Mouse (Mus musculus) midbrain, embryonic 11.5 days (tissue): ENCODE measurements around the gene Arl10. TPM values are rescaled to one million over a fixed set of nuclear protein-coding genes. Genes with fewer than 3 reads are reported as not detected.
A peak's percentile ranks its signal among the peaks of the same experiment; 100 is the strongest.

ENCODE experiments used
- ATAC-seq: fragments of 200-750 bp; cut with Nextera tagmentation; 2 replicates; pipeline ENCODE4 v1.8.0; 2017; ENCODE audit warnings: moderate TSS enrichment, moderate library complexity; ENCODE audit not compliant: low FRiP score
- DNase-seq: peaks from one replicate; pipeline ENCODE4 v3.0.0; 2015; ENCODE audit warnings: low spot score; ENCODE audit errors: missing footprints
- H3K27ac ChIP-seq: fragments of 300-500 bp; sonication (generic); 2 replicates; pipeline ENCODE4 v1.5.1; 2014; ENCODE audit warnings: low read depth, low read length
- H3K27me3 ChIP-seq: fragments of 300-500 bp; sonication (generic); 2 replicates; pipeline ENCODE4 v1.6.1; 2014; ENCODE audit warnings: mild to moderate bottlenecking, low read length, moderate library complexity, mixed read lengths; ENCODE audit not compliant: control insufficient read depth, insufficient read depth
- H3K36me3 ChIP-seq: fragments of 300-500 bp; sonication (generic); 2 replicates; pipeline ENCODE4 v1.6.1; 2014; ENCODE audit warnings: mild to moderate bottlenecking, low read length, moderate library complexity, mixed read lengths; ENCODE audit not compliant: control insufficient read depth, insufficient read depth
- H3K4me1 ChIP-seq: fragments of 300-500 bp; sonication (generic); 2 replicates; pipeline ENCODE4 v1.6.1; 2014; ENCODE audit warnings: low read length; ENCODE audit not compliant: control insufficient read depth, insufficient read depth
- H3K4me2 ChIP-seq: fragments of 300-500 bp; sonication (generic); 2 replicates; pipeline ENCODE4 v1.6.1; 2014; ENCODE audit warnings: mild to moderate bottlenecking, moderate library complexity
- H3K4me3 ChIP-seq: fragments of 300-500 bp; sonication (generic); 2 replicates; pipeline ENCODE4 v1.5.1; 2014; ENCODE audit warnings: low read depth, low read length
- H3K9ac ChIP-seq: fragments of 300-500 bp; sonication (generic); 2 replicates; pipeline ENCODE4 v1.6.1; 2014; ENCODE audit warnings: low read length
- H3K9me3 ChIP-seq: fragments of 300-500 bp; sonication (generic); 2 replicates; pipeline ENCODE4 v1.6.1; 2016; ENCODE audit warnings: low read length; ENCODE audit not compliant: control insufficient read depth
- WGBS: fragments of 180-500 bp; shearing (Covaris S2); extraction: QIAGEN DNeasy Blood & Tissue Kit; methylation state at CpG from one replicate; pipeline ENCODE4 v1.1.7; 2014; 5-methylcytosine and 5-hydroxymethylcytosine counted together
- polyA plus RNA-seq: library from polyadenylated mRNA; unstranded; fragments of >200 nt; fragmentation: Nextera tagmentation; extraction: Ambion mirVana; gene quantifications from 2 replicates; pipeline ENCODE4 v1.2.1, GENCODE M21; 2014

Arl10 gene
- 28.5 and 29.7 TPM in 2 replicates for polyA plus RNA-seq

GRCm38 (mm10) chr13:54574854-54575481 is at the start of gene Arl10:
Gene Arl10 (plus strand): TSS chr13:54575015.
- WGBS: 0% methylated on average over 55 of the region's 55 CpGs
- H3K9me3 ChIP-seq: no peaks in the 10 kb centered on the region

GRCm38 (mm10) chr13:54527140-54527539 is 47.7 kb upstream of the Arl10 start:
- H3K9ac ChIP-seq: no peak overlapping the region
- H3K4me2 ChIP-seq: no peak overlapping the region
- no peaks in the 10 kb centered on the region for H3K4me1 ChIP-seq
- 92% methylated on average over 6 of the region's 6 CpGs for WGBS
- no peaks in the 10 kb centered on the region for H3K27me3 ChIP-seq
- no peak for ATAC-seq
- no peak overlapping the region for H3K27ac ChIP-seq
- no peak overlapping the region for H3K4me3 ChIP-seq
- H3K9me3 ChIP-seq: no peaks in the 10 kb centered on the region
- H3K36me3 ChIP-seq: peaks cover 29% of the 10 kb centered on the region
- no peak for DNase-seq

More at GRCm38 (mm10) chr13:54574854-54575481, at the start of gene Arl10:
- Histone ChIP-seq H3K4me2 (peak within 1 kb of the TSS; percentile 97), H3K36me3 (peaks cover 4% of the 10 kb centered on the region; the same call in 1 of the 2 replicates), H3K4me1 (peaks cover 8% of the 10 kb centered on the region), H3K9ac (peak within 1 kb of the TSS; percentile 91), H3K27me3 (no peaks in the 10 kb centered on the region), H3K4me3 (peak within 1 kb of the TSS; percentile 94), H3K27ac (peak within 1 kb of the TSS; percentile 53; the same call in 1 of the 2 replicates)
- ATAC-seq: peak; percentile 96
- DNase-seq: peak; percentile 97

DNA sequence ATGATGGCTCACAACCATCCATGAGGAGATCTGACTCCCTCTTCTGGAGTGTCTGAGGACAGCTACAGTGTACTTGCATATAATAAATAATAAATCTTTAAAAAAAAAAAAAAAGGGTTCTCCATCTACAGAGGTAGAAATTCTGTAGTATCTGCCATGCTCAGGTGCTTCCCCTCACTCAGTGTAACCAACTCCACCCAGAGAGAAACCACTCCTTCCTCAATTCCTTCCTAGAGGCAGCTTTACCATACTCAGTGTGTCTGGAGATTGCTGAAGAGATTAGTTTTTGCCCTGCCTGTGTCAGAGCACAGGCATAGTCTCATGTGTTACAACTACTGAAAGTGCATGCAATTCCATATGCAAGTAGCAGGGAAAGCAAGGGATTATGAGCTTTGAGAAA is 42.7 kb upstream of the Arl10 start:
- Histone ChIP-seq H3K9me3 (no peaks in the 10 kb centered on the region), H3K4me3 (no peak overlapping the region), H3K4me2 (no peak overlapping the region), H3K4me1 (no peaks in the 10 kb centered on the region), H3K27me3 (no peaks in the 10 kb centered on the region), H3K27ac (no peak overlapping the region), H3K9ac (no peak overlapping the region), H3K36me3 (peaks cover 13% of the 10 kb centered on the region; the same call in 1 of the 2 replicates)
- ATAC-seq (no peak), DNase-seq (no peak)

GRCm38 (mm10) chr13:54548036-54548435 is 26.8 kb upstream of the Arl10 start:
- DNase-seq: no peak
- ATAC-seq: no peak
- Histone ChIP-seq H3K4me2 (no peak overlapping the region), H3K27ac (no peak overlapping the region), H3K4me3 (no peak overlapping the region), H3K4me1 (no peaks in the 10 kb centered on the region), H3K9ac (no peak overlapping the region), H3K9me3 (no peaks in the 10 kb centered on the region), H3K36me3 (peaks cover 16% of the 10 kb centered on the region; the same call in 1 of the 2 replicates), H3K27me3 (no peaks in the 10 kb centered on the region)
- WGBS: 86% methylated on average over 7 of the region's 7 CpGs

DNA sequence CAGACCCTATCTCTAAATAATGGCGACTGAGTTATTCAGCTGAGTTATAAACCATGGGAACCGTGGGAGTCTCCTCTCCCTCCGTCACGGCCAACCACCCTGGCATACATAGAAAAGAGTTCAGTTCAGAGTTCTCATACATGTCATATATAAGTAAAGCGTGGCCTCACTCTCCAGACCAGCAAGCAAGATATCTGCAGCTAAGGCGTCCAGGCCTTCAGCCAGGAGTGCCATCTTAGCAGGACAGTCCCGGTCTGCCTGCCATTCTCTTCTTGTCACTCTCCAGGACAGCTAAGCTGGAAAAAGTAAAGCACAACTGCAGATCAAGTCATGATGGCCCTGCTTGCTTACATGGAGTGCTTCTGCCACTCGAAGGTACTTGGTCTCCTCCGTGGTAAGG is 18.6 kb upstream of the Arl10 start:
- Histone ChIP-seq H3K9ac (no peak overlapping the region), H3K27ac (no peak overlapping the region), H3K4me2 (no peak overlapping the region), H3K9me3 (no peaks in the 10 kb centered on the region), H3K4me3 (no peak overlapping the region), H3K4me1 (no peaks in the 10 kb centered on the region), H3K36me3 (peaks cover 44% of the 10 kb centered on the region), H3K27me3 (no peaks in the 10 kb centered on the region)
- DNase-seq (peak; percentile 67), ATAC-seq (no peak)
- WGBS: 93% methylated on average over 9 of the region's 9 CpGs

DNA sequence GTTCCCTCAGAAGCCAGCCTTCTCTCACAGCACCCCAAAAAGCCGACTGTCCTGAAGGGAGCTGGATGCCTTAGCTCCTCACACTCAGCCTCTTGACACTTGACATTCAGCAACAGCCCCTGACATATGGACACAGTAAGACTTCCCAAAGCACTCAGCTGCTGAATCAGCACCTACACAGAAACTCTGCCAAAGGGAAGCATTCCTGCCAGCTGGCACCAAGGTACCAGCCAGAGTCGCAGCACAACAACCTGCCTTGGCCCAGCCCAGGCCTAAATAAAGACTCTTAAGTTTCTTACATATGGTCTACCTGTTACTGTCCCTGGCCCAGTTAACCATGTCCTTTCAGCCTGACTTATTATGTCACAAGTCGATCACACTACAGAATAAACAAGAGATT is 18.0 kb upstream of the Arl10 start:
- 88% methylated on average over 3 of the region's 3 CpGs for WGBS
- ATAC-seq (no peak), DNase-seq (no peak)
- H3K4me2 ChIP-seq: no peak overlapping the region
- H3K27me3 ChIP-seq: no peaks in the 10 kb centered on the region
- no peaks in the 10 kb centered on the region for H3K9me3 ChIP-seq
- no peak overlapping the region for H3K27ac ChIP-seq
- no peak overlapping the region for H3K9ac ChIP-seq
- no peaks in the 10 kb centered on the region for H3K4me1 ChIP-seq
- peaks cover 41% of the 10 kb centered on the region for H3K36me3 ChIP-seq
- H3K4me3 ChIP-seq: no peak overlapping the region

DNA sequence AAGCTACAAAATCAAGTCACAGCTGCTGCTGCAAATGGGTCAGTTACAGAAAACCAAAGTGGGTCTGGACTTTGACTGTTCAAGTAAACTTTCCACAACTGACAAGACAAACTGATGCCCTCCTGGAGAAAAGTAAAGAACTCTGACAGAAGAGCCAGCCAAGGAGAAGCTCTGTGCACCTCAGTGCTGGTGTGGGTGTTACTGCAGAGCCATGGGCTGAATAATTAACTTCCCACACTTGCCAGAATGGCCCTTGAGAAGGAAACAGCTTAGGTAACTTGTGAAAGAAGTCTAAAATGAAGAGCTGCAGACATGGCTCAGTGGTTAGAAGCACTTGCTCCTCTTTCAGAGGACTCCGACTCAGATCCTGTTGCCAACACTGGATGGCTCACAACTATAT is 17.2 kb upstream of the Arl10 start:
- no peak overlapping the region for H3K4me3 ChIP-seq
- WGBS: 96% methylated on average over 1 of the region's 1 CpGs
- H3K4me2 ChIP-seq: no peak overlapping the region
- no peak for DNase-seq
- no peaks in the 10 kb centered on the region for H3K4me1 ChIP-seq
- no peaks in the 10 kb centered on the region for H3K9me3 ChIP-seq
- no peak overlapping the region for H3K9ac ChIP-seq
- no peaks in the 10 kb centered on the region for H3K27me3 ChIP-seq
- no peak for ATAC-seq
- H3K36me3 ChIP-seq: peaks cover 40% of the 10 kb centered on the region
- H3K27ac ChIP-seq: no peak overlapping the region

- 92% methylated on average over 2 of the region's 2 CpGs for WGBS
- Histone ChIP-seq H3K4me2 (no peak overlapping the region), H3K9ac (no peak overlapping the region), H3K36me3 (peaks cover 35% of the 10 kb centered on the region), H3K4me1 (peaks cover 7% of the 10 kb centered on the region), H3K27me3 (no peaks in the 10 kb centered on the region), H3K9me3 (no peaks in the 10 kb centered on the region), H3K27ac (no peak overlapping the region), H3K4me3 (no peak overlapping the region)
- DNase-seq: no peak
- ATAC-seq: no peak
These were observed 15.2 kb upstream of the Arl10 start for GRCm38 (mm10) chr13:54559656-54560055.

DNA sequence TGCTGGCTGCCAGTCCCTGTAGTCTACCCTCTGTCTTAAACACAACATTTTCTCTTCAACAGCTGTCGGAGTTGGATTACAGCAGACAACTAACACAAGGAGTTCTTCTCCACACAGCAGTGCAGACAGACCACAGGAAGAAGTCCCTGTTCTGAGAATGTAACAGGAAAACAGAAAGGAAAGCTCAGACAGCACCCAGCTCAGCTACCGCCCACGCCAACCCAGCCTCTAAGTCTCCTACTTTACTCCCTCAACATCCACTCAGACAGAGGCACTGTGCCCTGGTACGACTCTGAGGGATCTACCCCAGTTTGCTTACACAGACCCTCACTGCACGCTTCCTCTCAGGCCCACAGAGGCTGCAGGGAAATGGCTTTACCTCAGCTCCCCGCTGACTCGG is 14.2 kb upstream of the Arl10 start:
- peaks cover 8% of the 10 kb centered on the region for H3K4me1 ChIP-seq
- H3K9ac ChIP-seq: no peak overlapping the region
- no peak overlapping the region for H3K4me2 ChIP-seq
- no peak for DNase-seq
- no peak overlapping the region for H3K4me3 ChIP-seq
- H3K9me3 ChIP-seq: no peaks in the 10 kb centered on the region
- H3K36me3 ChIP-seq: peaks cover 35% of the 10 kb centered on the region
- no peak overlapping the region for H3K27ac ChIP-seq
- 97% methylated on average over 7 of the region's 7 CpGs for WGBS
- ATAC-seq: no peak
- no peaks in the 10 kb centered on the region for H3K27me3 ChIP-seq
